Mouse (Mus musculus) stomach, embryonic 16.5 days (tissue): ENCODE results near the gene Fam57a. TPM values are rescaled to one million over a fixed set of nuclear protein-coding genes. Genes with fewer than 3 reads are reported as not detected.

ENCODE experiments used
- ATAC-seq: fragments of 200-750 bp; cut with Nextera tagmentation; 2 replicates; pipeline ENCODE4 v1.8.0; 2017; ENCODE audit warnings: moderate number of reproducible peaks, moderate TSS enrichment; ENCODE audit not compliant: insufficient read depth, low FRiP score
- H3K27ac ChIP-seq: fragments of 300-500 bp; sonication (generic); 2 replicates; pipeline ENCODE4 v1.5.1; 2014; ENCODE audit warnings: low read length
- H3K27me3 ChIP-seq: fragments of 300-500 bp; sonication (generic); 2 replicates; pipeline ENCODE4 v1.6.1; 2014; ENCODE audit warnings: low read length, control low read depth, mixed read lengths; ENCODE audit not compliant: control insufficient read depth, insufficient read depth
- H3K36me3 ChIP-seq: fragments of 300-500 bp; sonication (generic); 2 replicates; pipeline ENCODE4 v1.6.1; 2014; ENCODE audit warnings: low read length; ENCODE audit not compliant: control insufficient read depth, insufficient read depth
- H3K4me1 ChIP-seq: fragments of 300-500 bp; sonication (generic); 2 replicates; pipeline ENCODE4 v1.6.1; 2014; ENCODE audit warnings: low read length, control low read depth, mixed read lengths; ENCODE audit not compliant: control insufficient read depth, insufficient read depth
- H3K4me2 ChIP-seq: fragments of 300-500 bp; sonication (generic); 2 replicates; pipeline ENCODE4 v1.6.1; 2014; ENCODE audit warnings: low read depth, low read length, mixed read lengths
- H3K4me3 ChIP-seq: fragments of 300-500 bp; sonication (generic); replicated peaks from 2 replicates; pipeline ENCODE4 v1.5.1; 2014; ENCODE audit warnings: mild to moderate bottlenecking, low read length
- H3K9ac ChIP-seq: fragments of 300-500 bp; sonication (generic); 2 replicates; pipeline ENCODE4 v1.6.1; 2014; ENCODE audit warnings: low read length
- H3K9me3 ChIP-seq: fragments of 300-500 bp; sonication (generic); replicated peaks from 2 replicates; pipeline ENCODE4 v1.6.1; 2016; ENCODE audit warnings: low read length, control low read depth; ENCODE audit not compliant: control insufficient read depth
- WGBS: fragments of 180-500 bp; shearing (Covaris S2); extraction: QIAGEN DNeasy Blood & Tissue Kit; methylation state at CpG from one replicate; pipeline ENCODE4 v1.1.7; 2014; 5-methylcytosine and 5-hydroxymethylcytosine counted together
- polyA plus RNA-seq: library from polyadenylated mRNA; unstranded; fragments of >200 nt; fragmentation: Nextera tagmentation; extraction: Ambion mirVana; gene quantifications from 2 replicates; pipeline ENCODE4 v1.2.1, GENCODE M21; 2015

The Fam57a gene
- polyA plus RNA-seq, 1 experiment from 2014 or later, result 173 TPM

GRCm38 (mm10) chr11:76253145-76253917, 73.9 kb downstream of the Fam57a start:
- Histone ChIP-seq H3K27ac (peak overlapping the region; percentile 46), H3K4me1 (peaks cover 9% of the 10 kb centered on the region), H3K4me3 (no peak overlapping the region), H3K9ac (no peak overlapping the region), H3K27me3 (no peaks in the 10 kb centered on the region), H3K9me3 (no peaks in the 10 kb centered on the region), H3K4me2 (no peak overlapping the region), H3K36me3 (no peaks in the 10 kb centered on the region)
- 44% methylated on average over 5 of the region's 5 CpGs for WGBS
- ATAC-seq, result peak; percentile 79; the same call in 1 of the 2 replicates

DNA sequence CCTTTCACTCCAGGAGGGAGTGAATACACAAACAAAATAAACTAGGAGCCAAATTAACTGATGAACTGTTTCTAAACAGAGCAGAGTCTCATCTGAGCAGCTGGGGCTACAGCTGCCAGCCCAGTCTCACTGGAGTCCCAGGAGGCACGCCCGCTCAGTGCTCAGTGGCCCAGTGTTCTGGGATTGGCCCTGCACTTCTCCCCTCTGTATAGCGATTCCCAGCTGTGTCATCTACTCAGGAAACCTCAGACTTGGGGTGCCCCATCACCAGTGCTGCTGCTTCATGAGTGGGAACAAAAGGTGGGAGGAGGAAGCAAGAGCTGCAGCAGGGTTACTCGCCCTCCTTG, 74.4 kb downstream of the Fam57a start:
- Histone ChIP-seq H3K4me2 (no peak overlapping the region), H3K4me1 (peaks cover 9% of the 10 kb centered on the region), H3K27ac (peak overlapping the region; percentile 46), H3K4me3 (no peak overlapping the region), H3K9ac (peak overlapping the region; percentile 38; the same call in 1 of the 2 replicates), H3K36me3 (no peaks in the 10 kb centered on the region), H3K27me3 (no peaks in the 10 kb centered on the region), H3K9me3 (no peaks in the 10 kb centered on the region)
- WGBS, result 77% methylated on average over 4 of the region's 4 CpGs
- ATAC-seq, result 0 out of 2 replicates have a peak, but pooled peaks have one; percentile 15

DNA sequence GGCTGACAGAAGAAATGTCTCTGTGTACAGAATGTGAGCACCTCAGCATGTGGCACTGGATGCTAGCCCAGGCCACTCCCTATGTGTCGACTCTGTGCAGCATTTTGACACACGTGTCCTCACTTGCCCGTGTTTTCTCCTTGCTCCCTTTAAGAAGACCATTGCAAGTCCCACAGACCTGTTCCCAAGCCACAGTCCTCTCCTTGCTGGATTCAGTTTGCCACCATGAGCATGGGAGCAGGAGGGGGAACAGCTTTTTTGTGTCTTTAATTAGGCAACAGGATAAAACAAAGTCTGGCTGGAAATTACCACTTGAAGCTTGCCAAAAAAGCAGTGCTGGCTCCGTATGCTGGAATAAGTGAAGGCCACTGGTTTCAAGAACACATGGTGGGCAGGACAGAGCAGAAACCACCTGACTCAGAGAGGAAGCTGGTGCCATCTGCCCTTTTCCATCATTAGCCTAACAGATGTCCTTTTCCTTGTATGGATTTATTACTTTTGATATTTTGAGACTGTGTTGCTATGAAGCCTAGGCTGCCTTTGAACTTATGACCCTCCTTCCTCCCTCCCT, 76.0 kb downstream of the Fam57a start:
- peaks cover 9% of the 10 kb centered on the region for H3K4me1 ChIP-seq
- no peak overlapping the region for H3K9ac ChIP-seq
- H3K36me3 ChIP-seq, result no peaks in the 10 kb centered on the region
- 70% methylated on average over 4 of the region's 4 CpGs for WGBS
- H3K9me3 ChIP-seq, result no peaks in the 10 kb centered on the region
- no peak overlapping the region for H3K4me2 ChIP-seq
- H3K27me3 ChIP-seq, result no peaks in the 10 kb centered on the region
- H3K27ac ChIP-seq, result peak overlapping the region; percentile 9; the same call in 1 of the 2 replicates
- ATAC-seq, result no peak
- no peak overlapping the region for H3K4me3 ChIP-seq

DNA sequence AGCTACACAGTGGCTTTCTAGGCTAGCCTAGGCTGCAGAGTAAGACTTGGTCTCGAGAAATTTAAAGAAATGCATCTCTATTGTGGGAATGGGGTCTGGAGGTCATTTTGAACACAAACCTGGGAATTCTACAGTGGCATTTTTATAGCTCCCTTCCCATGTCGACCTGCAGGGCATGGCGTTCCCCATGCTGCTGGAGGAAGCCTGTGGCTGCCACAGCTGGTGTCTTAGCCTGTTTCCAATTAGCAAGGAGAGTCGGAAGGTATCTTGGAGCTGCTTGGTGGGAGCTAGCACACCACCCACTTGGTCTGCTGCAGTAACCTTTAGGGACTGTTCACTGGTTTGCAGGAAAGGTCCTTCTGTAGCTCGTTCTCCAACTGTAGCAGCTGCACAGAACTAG, 76.7 kb downstream of the Fam57a start:
- Histone ChIP-seq H3K9ac (no peak overlapping the region), H3K4me2 (no peak overlapping the region), H3K9me3 (no peaks in the 10 kb centered on the region), H3K27me3 (no peaks in the 10 kb centered on the region), H3K36me3 (no peaks in the 10 kb centered on the region), H3K27ac (no peak overlapping the region), H3K4me1 (peaks cover 9% of the 10 kb centered on the region), H3K4me3 (no peak overlapping the region)
- WGBS, result 44% methylated on average over 5 of the region's 5 CpGs
- no peak for ATAC-seq

GRCm38 (mm10) chr11:76257386-76257785, 77.9 kb downstream of the Fam57a start:
- H3K27me3 ChIP-seq, result no peaks in the 10 kb centered on the region
- no peaks in the 10 kb centered on the region for H3K36me3 ChIP-seq
- H3K4me3 ChIP-seq, result no peak overlapping the region
- H3K9me3 ChIP-seq, result no peaks in the 10 kb centered on the region
- H3K27ac ChIP-seq, result no peak overlapping the region
- 78% methylated on average over 4 of the region's 4 CpGs for WGBS
- no peak overlapping the region for H3K9ac ChIP-seq
- no peak overlapping the region for H3K4me2 ChIP-seq
- peaks cover 9% of the 10 kb centered on the region for H3K4me1 ChIP-seq
- no peak for ATAC-seq

GRCm38 (mm10) chr11:76258511-76258910, 79.0 kb downstream of the Fam57a start:
- no peaks in the 10 kb centered on the region for H3K36me3 ChIP-seq
- H3K27ac ChIP-seq, result no peak overlapping the region
- H3K27me3 ChIP-seq, result no peaks in the 10 kb centered on the region
- no peak overlapping the region for H3K4me3 ChIP-seq
- WGBS, result 68% methylated on average over 6 of the region's 6 CpGs
- H3K9me3 ChIP-seq, result no peaks in the 10 kb centered on the region
- peaks cover 6% of the 10 kb centered on the region for H3K4me1 ChIP-seq
- no peak for ATAC-seq
- H3K9ac ChIP-seq, result no peak overlapping the region
- H3K4me2 ChIP-seq, result no peak overlapping the region

DNA sequence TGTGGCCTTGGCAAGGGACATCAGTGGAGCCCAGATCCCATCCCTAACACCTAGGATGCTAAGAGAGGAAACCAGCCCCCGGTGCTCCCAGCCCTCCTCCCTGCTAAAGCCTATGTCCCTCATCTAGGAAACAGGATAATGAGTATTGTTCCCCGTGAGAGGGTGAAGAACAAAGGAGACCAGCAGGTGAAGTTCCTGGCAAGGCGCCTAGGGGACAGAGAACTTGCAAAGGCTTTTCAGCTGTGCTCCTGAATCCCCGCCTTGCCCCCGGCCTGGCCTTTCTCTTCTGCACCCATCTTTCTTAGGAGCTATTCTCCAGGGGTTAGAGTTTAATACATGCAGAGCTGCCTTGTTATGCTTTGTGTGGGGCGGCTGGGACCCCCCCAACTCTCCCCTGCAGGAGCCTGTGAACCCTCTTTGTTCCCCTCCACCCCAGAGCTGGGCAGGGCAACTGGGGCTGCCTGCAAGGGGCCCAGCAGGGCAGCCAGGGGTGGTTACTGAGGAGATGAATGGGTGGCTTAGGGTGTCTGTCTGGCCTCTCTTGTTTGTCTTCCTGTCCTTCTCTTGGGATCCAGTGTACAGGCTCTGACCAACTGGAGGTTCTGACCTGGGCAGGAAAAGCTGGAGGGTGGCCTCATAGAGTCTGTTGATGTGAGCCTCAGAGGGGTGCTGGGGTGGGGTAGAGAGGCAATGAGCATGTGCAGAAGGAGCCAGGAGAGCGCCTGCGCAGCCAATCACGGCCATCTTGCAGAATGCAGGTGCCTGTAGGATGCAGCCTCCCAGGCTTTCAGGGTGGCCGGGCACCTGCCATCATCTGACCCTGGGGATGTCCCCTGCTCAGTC, 81.0 kb downstream of the Fam57a start:
- 57% methylated on average over 10 of the region's 10 CpGs for WGBS
- H3K4me2 ChIP-seq, result no peak overlapping the region
- H3K27me3 ChIP-seq, result no peaks in the 10 kb centered on the region
- no peaks in the 10 kb centered on the region for H3K36me3 ChIP-seq
- H3K9me3 ChIP-seq, result no peaks in the 10 kb centered on the region
- no peak overlapping the region for H3K4me3 ChIP-seq
- ATAC-seq, result no peak
- no peaks in the 10 kb centered on the region for H3K4me1 ChIP-seq
- H3K9ac ChIP-seq, result no peak overlapping the region
- no peak overlapping the region for H3K27ac ChIP-seq

GRCm38 (mm10) chr11:76261224-76261623, 81.8 kb downstream of the Fam57a start:
- no peak overlapping the region for H3K9ac ChIP-seq
- no peaks in the 10 kb centered on the region for H3K9me3 ChIP-seq
- H3K36me3 ChIP-seq, result no peaks in the 10 kb centered on the region
- no peaks in the 10 kb centered on the region for H3K27me3 ChIP-seq
- WGBS, result 67% methylated on average over 12 of the region's 12 CpGs
- no peak overlapping the region for H3K4me2 ChIP-seq
- no peak overlapping the region for H3K27ac ChIP-seq
- H3K4me1 ChIP-seq, result no peaks in the 10 kb centered on the region
- H3K4me3 ChIP-seq, result no peak overlapping the region
- ATAC-seq, result no peak
